Mouse (Mus musculus): ENCODE data around the gene Anapc4. TPM values are rescaled to one million over a fixed set of nuclear protein-coding genes. Genes with fewer than 3 reads are reported as not detected.

Gene Anapc4
- 21.7 and 26.3 TPM in 2 replicates for polyA plus RNA-seq (2012; rRNA removed)

DNA sequence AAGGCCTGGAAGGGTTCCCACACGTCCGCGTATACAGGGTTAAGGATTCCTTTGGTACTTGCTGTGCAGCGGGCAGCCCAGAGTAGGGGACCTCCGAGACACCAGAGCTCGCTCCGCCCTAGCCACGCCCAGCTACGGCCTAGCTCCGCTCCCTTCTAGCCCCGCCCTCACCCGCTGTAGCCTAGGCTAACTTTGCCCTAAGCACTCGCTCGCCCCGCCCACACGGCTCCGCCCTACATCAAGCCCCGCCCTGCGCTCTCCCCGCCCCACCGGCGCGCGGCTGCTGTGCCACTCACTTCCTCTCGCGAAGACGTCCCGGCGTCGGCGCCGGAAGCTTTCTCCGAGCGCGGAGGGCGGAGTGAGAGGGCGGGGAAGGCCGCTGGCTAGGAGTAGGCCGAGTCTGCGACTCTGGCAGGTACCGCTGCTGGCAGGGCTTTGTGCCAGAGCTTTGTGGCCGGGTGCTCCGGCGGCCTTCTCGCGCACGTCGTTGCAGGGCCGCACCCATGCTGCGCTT is at the start of gene Anapc4:
Gene Anapc4 (plus strand): TSS at position 252 of the 514 bp plus-strand sequence.
- peak within 1 kb of the TSS; percentile 20 for H3K27ac ChIP-seq (ENCODE audit: control insufficient read depth, insufficient read depth, low read length)
- WGBS, result under 1% methylated on average over 50 of the region's 50 CpGs
- H3K27me3 ChIP-seq (ENCODE audit: control insufficient read depth, insufficient read depth, low read length), result no peaks in the 10 kb centered on the region
- H3K4me1 ChIP-seq (replicated peaks; ENCODE audit: control insufficient read depth, insufficient read depth, low read length), result peaks cover 4% of the 10 kb centered on the region
- peak; percentile 100 for DNase-seq
- H3K4me3 ChIP-seq (ENCODE audit: control insufficient read depth, insufficient read depth, low read length), result peak within 1 kb of the TSS; percentile 73
- 0 out of 2 replicates have a peak, but pooled peaks have one; percentile 30 for TF ChIP-seq CTCF (IDR thresholded peaks at IDR 0.05; ENCODE audit: borderline replicate concordance, control insufficient read depth, extremely low read depth, insufficient read depth, low read length, poor library complexity)
- peak; percentile 86 for TF ChIP-seq POLR2A (IDR thresholded peaks at IDR 0.05; ENCODE audit: control insufficient read depth, extremely low read depth, insufficient read depth, low read length, poor library complexity)
- H3K36me3 ChIP-seq (ENCODE audit: control insufficient read depth, insufficient read depth, low read length), result 0 out of 2 replicates have a peak, but pooled peaks cover 9% of the 10 kb centered on the region

DNA sequence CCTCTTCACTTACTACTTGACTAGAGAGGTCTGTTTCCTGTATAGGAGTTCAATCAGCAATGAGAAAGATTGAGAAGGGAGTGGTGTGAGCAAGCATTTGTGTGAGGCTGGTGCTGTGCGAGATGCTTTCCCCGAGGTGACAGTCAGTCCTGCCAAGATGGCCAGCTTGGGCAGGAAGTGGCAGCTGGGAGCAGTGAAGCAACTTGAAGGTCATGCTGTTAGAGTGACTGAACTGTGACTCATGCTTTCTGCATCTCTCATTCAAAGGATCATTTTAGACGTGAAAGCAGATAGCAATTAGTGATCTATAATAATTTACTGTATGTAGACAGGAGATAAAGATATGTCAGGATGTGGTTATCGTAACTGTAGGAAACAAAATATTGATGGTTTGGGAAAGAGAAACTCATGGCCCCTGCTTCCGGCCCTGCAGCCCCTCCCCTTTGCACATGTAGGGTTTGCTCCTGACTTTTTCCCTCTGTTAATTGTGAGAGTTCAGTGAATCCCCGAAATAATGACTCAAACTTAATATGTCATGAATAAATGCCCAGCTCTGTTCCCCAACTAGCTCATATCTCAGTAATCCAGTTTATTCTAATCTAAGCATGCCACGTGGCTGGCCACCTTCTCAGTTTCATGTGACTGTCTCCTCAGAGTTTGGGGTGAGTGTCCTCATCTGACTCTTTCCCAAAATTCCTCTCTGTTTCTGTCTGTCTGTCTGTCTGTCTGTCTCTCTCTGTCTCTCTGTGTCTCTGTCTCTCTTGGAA is 47.1 kb upstream of the Anapc4 start:
- Histone ChIP-seq H3K36me3 (ENCODE audit: control insufficient read depth, insufficient read depth, low read length) (no peaks in the 10 kb centered on the region), H3K27me3 (ENCODE audit: control insufficient read depth, insufficient read depth, low read length) (no peaks in the 10 kb centered on the region), H3K4me3 (ENCODE audit: control insufficient read depth, insufficient read depth, low read length) (no peak overlapping the region), H3K4me1 (replicated peaks; ENCODE audit: control insufficient read depth, insufficient read depth, low read length) (no peaks in the 10 kb centered on the region), H3K27ac (ENCODE audit: control insufficient read depth, insufficient read depth, low read length) (no peak overlapping the region)
- no peak for TF ChIP-seq CTCF (IDR thresholded peaks at IDR 0.05; ENCODE audit: borderline replicate concordance, control insufficient read depth, extremely low read depth, insufficient read depth, low read length, poor library complexity)
- no peak for TF ChIP-seq POLR2A (IDR thresholded peaks at IDR 0.05; ENCODE audit: control insufficient read depth, extremely low read depth, insufficient read depth, low read length, poor library complexity)
- no peak for DNase-seq
- 88% methylated on average over 7 of the region's 7 CpGs for WGBS

DNA sequence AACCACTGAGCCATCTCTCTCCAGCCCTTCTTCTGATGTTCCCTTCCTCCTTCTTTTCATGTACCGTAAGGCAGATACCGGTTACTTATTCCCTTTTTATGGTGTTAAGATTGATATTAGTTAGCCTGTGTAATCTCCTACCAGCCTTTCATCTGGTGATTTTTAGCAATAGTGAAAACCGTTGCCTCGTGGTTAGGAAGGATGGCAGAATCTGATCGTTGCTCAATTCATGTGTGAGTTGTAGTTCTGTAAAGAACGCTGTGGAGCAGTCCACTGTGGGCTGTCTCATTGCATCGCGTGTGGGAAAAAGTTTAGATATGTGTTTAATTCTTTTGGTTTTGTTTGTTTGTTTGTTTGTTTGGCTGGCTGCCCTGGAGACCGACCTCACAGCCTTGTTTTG is 40.6 kb upstream of the Anapc4 start:
- peaks cover 17% of the 10 kb centered on the region for H3K36me3 ChIP-seq (ENCODE audit: control insufficient read depth, insufficient read depth, low read length)
- no peak overlapping the region for H3K4me3 ChIP-seq (ENCODE audit: control insufficient read depth, insufficient read depth, low read length)
- no peaks in the 10 kb centered on the region for H3K27me3 ChIP-seq (ENCODE audit: control insufficient read depth, insufficient read depth, low read length)
- no peaks in the 10 kb centered on the region for H3K4me1 ChIP-seq (replicated peaks; ENCODE audit: control insufficient read depth, insufficient read depth, low read length)
- no peak overlapping the region for H3K27ac ChIP-seq (ENCODE audit: control insufficient read depth, insufficient read depth, low read length)
- 92% methylated on average over 9 of the region's 9 CpGs for WGBS
- no peak for DNase-seq
- no peak for TF ChIP-seq POLR2A (IDR thresholded peaks at IDR 0.05; ENCODE audit: control insufficient read depth, extremely low read depth, insufficient read depth, low read length, poor library complexity)

DNA sequence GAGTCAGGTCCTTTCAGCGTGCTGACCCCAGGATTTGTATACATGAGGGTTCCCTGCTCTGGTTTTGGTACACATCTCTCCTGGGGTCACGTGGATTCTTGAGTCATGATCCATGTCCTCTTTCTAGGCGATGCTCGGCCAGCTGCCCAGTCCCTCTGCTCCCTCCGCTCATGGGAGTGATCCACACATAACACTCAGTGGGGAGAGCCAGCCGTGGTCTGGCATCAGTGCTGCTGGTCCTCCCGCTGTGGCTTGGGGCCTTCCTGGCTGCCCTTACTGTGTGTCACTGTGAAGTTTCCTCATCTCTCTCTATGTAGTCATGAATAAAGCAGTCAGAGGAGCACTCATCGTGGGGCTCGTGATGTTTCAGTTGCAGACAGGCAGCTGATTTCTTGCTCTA is 39.7 kb upstream of the Anapc4 start:
- 96% methylated on average over 9 of the region's 9 CpGs for WGBS
- TF ChIP-seq POLR2A (IDR thresholded peaks at IDR 0.05; ENCODE audit: control insufficient read depth, extremely low read depth, insufficient read depth, low read length, poor library complexity), result no peak
- no peak for TF ChIP-seq CTCF (IDR thresholded peaks at IDR 0.05; ENCODE audit: borderline replicate concordance, control insufficient read depth, extremely low read depth, insufficient read depth, low read length, poor library complexity)
- no peak overlapping the region for H3K27ac ChIP-seq (ENCODE audit: control insufficient read depth, insufficient read depth, low read length)
- DNase-seq, result no peak
- H3K4me3 ChIP-seq (ENCODE audit: control insufficient read depth, insufficient read depth, low read length), result no peak overlapping the region
- H3K36me3 ChIP-seq (ENCODE audit: control insufficient read depth, insufficient read depth, low read length), result peaks cover 17% of the 10 kb centered on the region
- H3K27me3 ChIP-seq (ENCODE audit: control insufficient read depth, insufficient read depth, low read length), result no peaks in the 10 kb centered on the region
- no peaks in the 10 kb centered on the region for H3K4me1 ChIP-seq (replicated peaks; ENCODE audit: control insufficient read depth, insufficient read depth, low read length)

DNA sequence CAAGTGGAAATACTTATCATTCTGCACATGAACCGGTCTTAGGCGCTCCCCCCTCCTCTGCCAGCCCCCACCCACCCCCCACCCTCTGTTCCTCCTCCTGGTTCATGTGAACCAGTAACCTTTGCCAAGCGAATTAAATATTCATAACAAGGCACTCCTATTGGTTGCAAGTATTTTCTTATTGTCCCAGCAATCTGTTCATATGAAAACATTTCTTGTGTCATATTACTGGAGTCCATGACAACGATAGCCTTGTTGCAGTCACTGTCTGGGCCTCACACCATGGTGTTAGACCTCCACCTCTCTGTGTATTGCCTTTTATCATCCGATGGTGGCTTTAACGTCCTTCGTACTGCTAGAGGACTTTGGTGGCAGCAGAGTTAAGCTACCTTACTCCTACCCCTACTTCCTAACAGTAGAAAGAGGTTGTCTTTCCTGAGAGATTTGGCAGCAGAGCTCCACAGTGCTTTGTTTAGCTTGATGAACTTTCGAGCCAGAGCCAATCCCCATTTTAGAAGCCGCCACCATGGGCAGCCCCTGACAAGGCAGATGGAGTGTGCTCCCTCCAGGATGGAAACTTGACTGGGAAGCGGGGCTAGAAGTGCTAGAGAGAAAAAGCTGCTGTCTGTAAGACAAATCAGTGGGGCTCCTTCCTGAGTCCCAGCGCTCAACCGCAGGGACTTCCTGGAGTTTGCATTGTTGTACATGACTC is 34.4 kb upstream of the Anapc4 start:
- Histone ChIP-seq H3K36me3 (ENCODE audit: control insufficient read depth, insufficient read depth, low read length) (peaks cover 17% of the 10 kb centered on the region), H3K27ac (ENCODE audit: control insufficient read depth, insufficient read depth, low read length) (no peak overlapping the region), H3K27me3 (ENCODE audit: control insufficient read depth, insufficient read depth, low read length) (no peaks in the 10 kb centered on the region), H3K4me1 (replicated peaks; ENCODE audit: control insufficient read depth, insufficient read depth, low read length) (no peaks in the 10 kb centered on the region), H3K4me3 (ENCODE audit: control insufficient read depth, insufficient read depth, low read length) (no peak overlapping the region)
- no peak for DNase-seq
- 97% methylated on average over 12 of the region's 12 CpGs for WGBS
- TF ChIP-seq POLR2A (IDR thresholded peaks at IDR 0.05; ENCODE audit: control insufficient read depth, extremely low read depth, insufficient read depth, low read length, poor library complexity) (no peak), CTCF (IDR thresholded peaks at IDR 0.05; ENCODE audit: borderline replicate concordance, control insufficient read depth, extremely low read depth, insufficient read depth, low read length, poor library complexity) (no peak)

DNA sequence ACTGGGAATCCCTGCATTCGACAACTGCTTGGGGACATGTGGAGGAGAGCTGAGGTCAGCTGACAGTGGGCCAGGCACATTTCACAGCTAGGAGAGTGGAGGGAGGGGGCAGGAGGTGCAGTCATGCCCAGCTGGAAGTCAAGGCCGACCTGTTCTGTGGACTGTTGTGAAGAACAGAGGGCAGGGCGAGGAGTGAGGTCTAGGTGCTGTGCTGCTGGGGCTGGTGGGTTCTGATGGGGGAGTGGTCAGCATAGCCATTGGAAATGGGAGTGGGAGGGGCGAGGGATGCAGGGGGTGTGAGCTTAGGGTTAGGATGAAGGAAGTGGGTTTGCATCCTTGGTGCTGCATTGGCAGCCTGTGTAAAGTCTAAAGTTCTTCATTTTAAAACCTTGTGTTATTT is 28.0 kb upstream of the Anapc4 start:
- TF ChIP-seq CTCF (IDR thresholded peaks at IDR 0.05; ENCODE audit: borderline replicate concordance, control insufficient read depth, extremely low read depth, insufficient read depth, low read length, poor library complexity) (no peak), POLR2A (IDR thresholded peaks at IDR 0.05; ENCODE audit: control insufficient read depth, extremely low read depth, insufficient read depth, low read length, poor library complexity) (no peak)
- peaks cover 5% of the 10 kb centered on the region; the same call in 1 of the 2 replicates for H3K36me3 ChIP-seq (ENCODE audit: control insufficient read depth, insufficient read depth, low read length)
- WGBS, result 95% methylated on average over 4 of the region's 4 CpGs

More for the DNA sequence above, 28.0 kb upstream of the Anapc4 start:
- H3K4me1 ChIP-seq (replicated peaks; ENCODE audit: control insufficient read depth, insufficient read depth, low read length), result no peaks in the 10 kb centered on the region
- no peaks in the 10 kb centered on the region for H3K27me3 ChIP-seq (ENCODE audit: control insufficient read depth, insufficient read depth, low read length)
- no peak overlapping the region for H3K4me3 ChIP-seq (ENCODE audit: control insufficient read depth, insufficient read depth, low read length)
- no peak overlapping the region for H3K27ac ChIP-seq (ENCODE audit: control insufficient read depth, insufficient read depth, low read length)
- DNase-seq, result no peak

Measured in thymus, adult 2 months (tissue).